Mouse (Mus musculus) liver, embryonic 14.5 days (tissue): Measurements from ENCODE around the gene Grpel1.

ENCODE experiments used
- CTCF ChIP-seq: IDR thresholded peaks from 2 replicates; pipeline ENCODE4 v1.5.1; 2016; ENCODE audit warnings: antibody characterized with exemption, low read depth, control low read depth
- EP300 ChIP-seq: IDR thresholded peaks from 2 replicates; pipeline ENCODE4 v1.6.1; 2016; ENCODE audit warnings: antibody characterized with exemption, low read depth

DNA sequence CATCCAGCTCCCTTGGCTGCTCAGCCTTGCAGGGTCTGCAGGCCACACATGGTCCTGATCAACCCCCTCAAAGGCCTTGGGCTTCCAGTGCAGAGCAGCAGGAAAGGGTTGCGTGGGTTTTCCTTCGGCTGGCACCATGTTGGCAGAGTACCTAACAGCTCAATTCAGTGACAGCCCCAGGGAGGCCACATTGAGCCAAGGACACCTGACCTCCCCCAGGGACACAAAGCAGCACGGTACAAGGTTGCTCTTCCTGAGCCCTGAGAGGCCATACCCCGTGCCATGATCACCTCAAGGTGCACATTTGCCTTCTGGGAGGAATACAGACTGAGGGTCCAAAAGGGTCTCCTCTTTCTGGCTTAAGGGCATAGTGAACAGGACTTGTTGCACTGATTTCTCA is 20.2 kb upstream of the Grpel1 start:
- TF ChIP-seq EP300 (no peak), CTCF (no peak)
